In genomic region chr3:68787385-68788175, GRCm38 (mm10) we compare ENCODE assay signal across 22 mouse cellular contexts.
DNase-seq lines count a peak whose midpoint lies in the region; ATAC-seq and TF ChIP-seq lines count a peak whose summit lies in the region.
"Had no signal": no experiment of that assay in that cellular context is flagged by ENCODE, and none has a peak within 500 bp of the region (broad histone marks: within the 10 kb centered on the region; RNA-seq: fewer than 3 reads in every experiment).

No protein-coding gene starts in this region.

- peak; percentile 17 for DNase-seq in lung, postnatal 36 days
- no peak for DNase-seq in lung, postnatal 10 days
- DNase-seq in CD8-positive naive resting alpha-beta T cell, adult 2 months (ENCODE audit: low read depth in 2 of 2, low spot score in 2 of 2): peak; percentile 33 to 42
- DNase-seq in induced T-regulatory cell, adult 2 months (ENCODE audit: low read depth): peak; percentile 71
- DNase-seq in thymus, postnatal 14 days: peak; percentile 69
- DNase-seq in urinary bladder, adult 2 months (ENCODE audit: low spot score): no peak
- no peak for DNase-seq in gastrocnemius, adult 2 months
- DNase-seq: adrenal gland, postnatal 10 days; cerebellum, adult 11-12 months; forebrain, postnatal 0 days; kidney, adult 8-10 months; kidney, postnatal 25 days; layer of hippocampus, adult 9-11 months; liver, postnatal 0 days; right cerebral cortex, postnatal 25 days had no signal

- no peak overlapping the region for H3K4me3 ChIP-seq in forebrain, embryonic 13.5 days
- H3K4me3 ChIP-seq in gastrocnemius, adult 2 months: no peak overlapping the region
- H3K4me3 ChIP-seq: embryonic facial prominence, embryonic 13.5 days; heart, embryonic 12.5 days; limb, embryonic 15.5 days; neural tube, embryonic 13.5 days had no signal

- H3K9ac ChIP-seq in forebrain, embryonic 13.5 days: no peak overlapping the region
- H3K9ac ChIP-seq: embryonic facial prominence, embryonic 13.5 days; forebrain, postnatal 0 days; heart, embryonic 12.5 days; limb, embryonic 15.5 days; liver, postnatal 0 days; neural tube, embryonic 13.5 days had no signal

- intact Hi-C loops in gastrocnemius, adult 2 months (cut with DNase I): no loop called here

- TF ChIP-seq CTCF in gastrocnemius, adult 2 months (IDR thresholded peaks at IDR 0.05): no peak

- no peaks in the 10 kb centered on the region; the same call in 1 of the 2 replicates for H3K9me3 ChIP-seq in forebrain, embryonic 13.5 days (replicated peaks)
- H3K9me3 ChIP-seq: embryonic facial prominence, embryonic 13.5 days; limb, embryonic 15.5 days; neural tube, embryonic 13.5 days had no signal

- H3K4me1 ChIP-seq in forebrain, embryonic 13.5 days: no peaks in the 10 kb centered on the region

- no peaks in the 10 kb centered on the region for H3K36me3 ChIP-seq in forebrain, embryonic 13.5 days (ENCODE audit: poor library complexity, severe bottlenecking)
- H3K36me3 ChIP-seq: embryonic facial prominence, embryonic 13.5 days; heart, embryonic 12.5 days; limb, embryonic 15.5 days; neural tube, embryonic 13.5 days had no signal

- no peak overlapping the region for H3K27ac ChIP-seq in forebrain, embryonic 13.5 days
- no peak overlapping the region for H3K27ac ChIP-seq in gastrocnemius, adult 2 months
- H3K27ac ChIP-seq: embryonic facial prominence, embryonic 13.5 days; hindbrain, postnatal 0 days; limb, embryonic 15.5 days; macrophage; neural tube, embryonic 13.5 days had no signal

- no peak for ATAC-seq in forebrain, embryonic 13.5 days
- ATAC-seq: forebrain, postnatal 0 days; hindbrain, postnatal 0 days; liver, postnatal 0 days had no signal

- WGBS in forebrain, embryonic 13.5 days: 67% methylated on average over 10 of the region's 10 CpGs

- H3K4me2 ChIP-seq in forebrain, embryonic 13.5 days: no peak overlapping the region
- H3K4me2 ChIP-seq: embryonic facial prominence, embryonic 13.5 days; heart, embryonic 12.5 days; limb, embryonic 15.5 days; neural tube, embryonic 13.5 days had no signal

- no peaks in the 10 kb centered on the region for H3K27me3 ChIP-seq in forebrain, embryonic 13.5 days
- H3K27me3 ChIP-seq: embryonic facial prominence, embryonic 13.5 days; heart, embryonic 12.5 days; limb, embryonic 15.5 days; neural tube, embryonic 13.5 days had no signal

Comparison
In these comparisons a context has a peak if more than half of its experiments do, and no peak if none do; other contexts are left out.
1. DNase-seq: peak in lung, postnatal 36 days (single experiment), CD8-positive naive resting alpha-beta T cell, adult 2 months (2 of 2), induced T-regulatory cell, adult 2 months (single experiment) and thymus, postnatal 14 days (single experiment); none in lung, postnatal 10 days (single experiment), urinary bladder, adult 2 months (single experiment) and gastrocnemius, adult 2 months (single experiment).